Mouse (Mus musculus): ENCODE measurements around the gene Gpr18.

Gene Gpr18

DNA sequence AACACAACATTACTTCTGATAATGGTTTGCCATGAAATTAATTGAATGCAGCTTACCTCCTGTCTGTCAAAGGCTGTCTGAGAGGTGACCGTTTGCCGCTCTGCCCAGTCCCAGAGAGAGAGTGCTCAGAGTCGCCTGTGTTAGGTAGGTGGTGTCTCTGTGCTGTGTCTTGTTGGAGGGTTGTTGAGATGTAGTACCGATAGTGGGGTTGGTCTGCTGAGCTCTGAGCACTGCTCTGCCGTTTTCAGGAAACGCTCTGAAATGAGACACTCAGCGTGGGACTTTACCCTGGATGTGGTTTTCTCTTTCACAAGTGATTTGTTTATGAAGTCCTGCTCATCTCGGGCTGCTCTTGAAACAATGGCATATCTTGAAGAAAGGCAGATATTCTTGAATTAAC, at the start of gene Gpr18:
TSS of gene Gpr18 (minus strand) at position 161 of the 400 bp plus-strand sequence.
- DNase-seq, result no peak

GRCm38 (mm10) chr14:121964990-121965389, 49.4 kb upstream of the Gpr18 start, which contains the start of gene Gpr183:
Gpr183 (minus strand) TSS chr14:121965195.
- DNase-seq, result no peak

GRCm38 (mm10) chr14:121963942-121964335, 48.4 kb upstream of the Gpr18 start:
- no peak for DNase-seq

- DNase-seq, result no peak
Measured at GRCm38 (mm10) chr14:121963251-121963941, 47.8 kb upstream of the Gpr18 start.

DNA sequence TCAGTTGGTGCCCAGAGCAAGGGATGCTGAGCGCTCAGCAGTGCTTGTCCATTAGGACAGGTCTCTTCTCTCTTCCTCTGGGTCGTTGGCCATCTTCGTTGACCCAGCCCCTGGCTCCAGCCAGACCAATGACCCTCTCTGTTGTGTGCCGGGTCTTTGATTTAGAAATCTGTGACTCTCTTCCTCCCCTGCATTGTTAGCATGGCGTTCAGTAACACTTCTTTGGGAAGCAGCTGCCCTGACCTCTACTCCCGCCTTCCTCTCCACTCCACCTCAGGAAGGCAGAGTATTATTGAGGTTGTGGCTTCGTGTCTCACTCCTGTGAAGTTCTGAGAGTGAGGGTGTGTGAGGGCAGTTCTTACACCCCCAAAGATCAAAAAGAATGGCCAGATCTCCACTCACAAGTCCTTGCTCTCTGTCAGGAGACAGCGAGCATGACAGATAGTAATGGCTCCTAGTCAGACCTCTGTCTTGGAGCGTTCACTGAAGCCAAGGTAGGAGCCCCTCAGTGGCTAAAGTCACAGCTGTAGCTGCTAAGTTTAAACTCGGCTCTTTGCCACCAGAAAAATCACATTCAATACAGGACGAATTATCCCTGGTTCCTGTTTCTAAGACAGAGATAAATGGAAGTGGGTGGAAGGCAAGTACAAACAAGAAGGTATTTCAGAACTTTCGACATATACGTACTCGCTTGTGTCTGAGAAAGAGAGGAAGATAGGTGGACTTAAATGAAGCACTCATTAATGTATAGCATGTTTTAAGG, 46.7 kb upstream of the Gpr18 start:
- DNase-seq, result no peak

- DNase-seq, result no peak
Measured at GRCm38 (mm10) chr14:121961496-121962127, 46.0 kb upstream of the Gpr18 start.

DNA sequence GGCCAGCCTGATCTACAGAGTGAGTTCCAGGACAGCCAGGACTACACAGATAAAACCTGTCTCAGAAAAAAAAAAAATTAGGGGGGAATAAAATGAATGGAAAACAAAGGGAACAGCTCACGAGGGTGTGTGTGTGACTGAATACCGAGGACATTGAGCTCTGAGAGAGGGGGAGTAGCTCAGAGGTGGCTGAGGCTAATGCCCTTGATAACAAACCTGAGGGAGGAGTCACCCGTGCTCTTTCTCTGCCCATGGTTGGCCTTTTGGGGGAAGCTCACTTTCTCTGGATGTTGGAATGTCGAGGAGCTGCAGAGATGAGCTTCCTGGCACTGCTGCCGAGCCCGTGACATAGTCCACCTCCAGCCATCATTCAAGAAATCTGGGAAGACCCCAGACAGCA, 45.4 kb upstream of the Gpr18 start:
- DNase-seq, result no peak

DNA sequence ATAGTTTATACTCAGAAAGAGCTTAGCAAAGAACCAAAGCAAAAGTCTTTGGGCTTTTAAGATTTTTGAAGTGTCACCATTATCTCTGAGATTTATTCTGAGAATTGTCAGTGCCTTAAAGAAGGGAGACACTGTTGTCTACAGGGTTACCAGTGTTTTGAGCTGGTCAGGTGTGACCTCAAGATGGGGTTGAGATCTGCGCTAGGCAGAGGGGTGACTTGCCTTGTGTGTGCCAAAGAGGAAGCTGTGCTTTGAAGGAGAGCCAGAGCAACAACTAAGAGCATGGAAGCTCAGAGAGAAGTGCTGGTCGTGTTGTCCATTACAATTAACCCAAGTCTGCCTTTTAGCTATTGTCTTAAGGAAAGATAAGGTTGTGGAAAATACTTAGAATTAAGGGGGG, 45.0 kb upstream of the Gpr18 start:
- no peak for DNase-seq

- DNase-seq, result no peak
Measured at GRCm38 (mm10) chr14:121960031-121960430, 44.5 kb upstream of the Gpr18 start.

DNA sequence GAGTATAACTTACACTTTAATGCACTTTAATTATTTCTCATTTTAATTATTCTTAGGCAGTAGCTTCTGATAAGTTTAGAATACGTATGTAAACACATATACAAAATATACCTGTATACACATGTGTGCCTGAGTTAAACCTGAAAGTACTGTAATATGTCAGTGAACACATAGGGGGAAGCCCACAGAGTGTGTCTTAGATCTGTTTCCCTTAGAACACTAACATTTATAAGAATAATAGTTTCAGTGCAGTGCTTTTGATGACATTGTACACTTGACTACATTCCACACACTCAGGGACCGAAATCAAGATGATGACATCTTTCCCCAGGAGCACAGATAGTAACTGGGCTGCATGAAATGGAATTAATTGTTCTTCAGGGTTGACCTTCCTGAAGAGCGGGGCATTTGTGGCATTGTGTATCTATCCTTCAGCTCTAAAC, 44.0 kb upstream of the Gpr18 start:
- DNase-seq, result no peak

- DNase-seq, result no peak
Measured at GRCm38 (mm10) chr14:121958751-121959537, 43.4 kb upstream of the Gpr18 start.

DNA sequence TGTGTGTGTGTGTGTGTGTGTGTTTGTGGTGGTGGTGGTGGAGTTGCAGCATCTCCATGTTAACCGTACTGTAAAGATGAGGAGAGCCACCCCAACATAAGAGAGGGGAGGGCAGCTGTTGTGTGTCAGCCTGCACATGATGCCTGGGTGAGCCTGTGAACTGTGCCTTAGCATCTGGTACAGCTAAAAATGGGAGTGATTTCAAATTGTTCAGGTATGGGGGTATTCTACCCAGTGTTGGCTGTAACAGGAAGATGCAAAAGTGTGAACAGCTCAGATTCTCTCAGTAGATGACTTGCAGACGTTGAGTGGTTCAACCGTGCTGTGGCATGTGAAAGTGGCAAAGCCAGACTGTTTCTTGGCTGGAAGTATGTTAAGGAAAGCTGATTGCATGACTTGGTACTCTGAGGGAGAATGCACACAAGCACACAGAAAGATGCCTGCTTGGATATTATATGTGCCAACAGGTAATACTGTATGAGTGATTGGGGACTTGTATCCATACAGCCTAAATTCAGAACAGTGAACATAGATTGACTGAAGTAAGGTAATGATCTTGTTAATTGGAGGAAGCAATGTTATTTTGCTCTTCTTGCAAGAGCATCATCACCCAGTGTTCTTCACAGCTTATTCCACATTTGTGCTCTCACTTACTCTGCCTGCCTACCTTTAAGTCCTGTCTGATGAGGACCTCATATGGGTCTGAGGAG, 42.6 kb upstream of the Gpr18 start:
- no peak for DNase-seq

- DNase-seq, result no peak
Measured at GRCm38 (mm10) chr14:121957176-121957871, 41.7 kb upstream of the Gpr18 start.

GRCm38 (mm10) chr14:121956291-121956690, 40.7 kb upstream of the Gpr18 start:
- no peak for DNase-seq

DNA sequence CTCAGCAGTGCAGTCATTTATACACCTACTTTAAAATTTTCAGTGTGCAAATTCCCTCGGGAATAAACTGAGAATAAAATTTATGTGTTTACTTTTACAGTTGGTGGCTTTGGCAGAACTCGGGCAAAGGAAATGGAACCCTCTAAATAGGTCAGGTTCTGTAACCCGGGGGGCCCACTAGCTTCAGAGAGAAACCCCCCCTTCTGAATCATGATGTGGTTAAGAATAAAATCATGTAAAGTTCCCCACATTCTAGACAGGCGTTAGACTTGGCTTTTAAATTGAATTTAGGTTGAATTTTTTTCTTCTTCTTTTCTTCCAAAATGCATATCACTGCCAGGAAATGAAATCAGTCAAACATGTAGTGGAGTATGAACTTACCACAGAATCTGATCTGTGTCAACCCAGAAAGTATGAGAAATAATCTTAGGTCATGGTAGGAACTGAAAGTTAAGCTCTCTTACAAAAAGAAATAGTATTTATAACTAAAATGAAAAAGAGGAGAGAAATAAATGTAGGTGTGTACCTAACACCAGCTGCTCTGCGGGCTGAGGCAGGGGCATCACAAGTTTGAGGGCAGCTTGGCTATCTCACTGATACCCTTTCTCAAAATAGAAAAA, 39.7 kb upstream of the Gpr18 start:
- DNase-seq, result no peak

DNA sequence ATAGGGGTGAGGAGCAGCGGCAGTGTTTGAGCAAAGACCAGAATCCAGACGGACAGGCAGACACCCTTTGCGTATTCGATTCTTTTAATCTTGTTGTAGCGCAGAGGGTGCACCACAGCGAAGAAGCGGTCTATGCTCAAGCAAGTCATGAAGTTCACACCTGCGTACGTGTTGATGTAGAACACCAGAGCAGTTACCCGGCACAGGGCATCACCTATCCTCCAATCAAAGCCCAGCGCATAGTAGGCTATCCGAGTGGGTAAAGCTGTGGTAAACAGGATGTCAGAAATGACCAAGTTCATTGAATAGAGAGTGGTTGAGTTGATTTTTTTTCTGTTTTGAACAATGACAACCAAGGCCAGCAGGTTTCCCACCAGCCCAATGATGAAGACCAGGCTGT, 39.0 kb upstream of the Gpr18 start:
- no peak for DNase-seq

DNA sequence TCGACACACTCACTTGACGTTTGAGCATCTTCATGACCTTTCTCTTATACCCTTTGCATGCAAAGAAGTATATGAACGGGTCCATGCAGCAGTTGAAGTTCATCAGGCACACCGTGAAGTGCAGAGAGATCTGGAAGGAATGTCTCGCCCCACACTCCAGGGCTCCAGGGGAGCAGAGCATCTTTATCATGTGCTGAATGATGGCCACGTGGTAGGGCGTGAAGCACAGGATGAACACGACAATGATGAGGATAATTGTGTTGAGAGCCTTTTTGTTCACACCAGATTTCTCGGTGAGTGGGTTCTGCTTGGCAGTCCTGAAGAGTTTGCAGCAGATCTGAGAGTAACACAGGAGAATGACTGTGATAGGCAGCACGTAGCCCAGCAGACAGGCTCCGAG, 38.5 kb upstream of the Gpr18 start:
- DNase-seq, result no peak

DNA sequence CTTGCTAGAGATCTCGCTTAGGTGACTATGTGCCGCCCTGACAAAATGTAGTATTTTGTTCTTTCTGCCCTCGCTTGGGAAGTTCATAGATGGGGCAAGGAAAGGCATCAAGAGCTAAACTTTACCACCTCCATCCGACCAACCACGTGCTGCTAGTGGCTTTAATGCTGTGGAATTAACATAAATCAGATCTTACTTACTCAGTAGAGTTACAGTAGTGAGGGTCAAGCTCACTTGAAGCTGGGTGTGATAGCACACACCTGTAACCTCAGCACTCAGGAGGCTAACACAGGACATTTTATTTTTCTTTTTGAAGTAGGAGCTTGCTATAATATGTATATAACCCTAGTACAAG, 36.4 kb upstream of the Gpr18 start:
- no peak for DNase-seq

GRCm38 (mm10) chr14:121951399-121952045, 35.9 kb upstream of the Gpr18 start:
- no peak for DNase-seq

- no peak for DNase-seq
Measured at GRCm38 (mm10) chr14:121949897-121950296, 34.3 kb upstream of the Gpr18 start.

- no peak for DNase-seq
Measured at GRCm38 (mm10) chr14:121949436-121949835, 33.9 kb upstream of the Gpr18 start.
